Comparison of ENCODE assay signal across 15 mouse cellular contexts in genomic region chr12:84299265-84299664, GRCm38 (mm10).
"Had no signal": no experiment of that assay in that cellular context is flagged by ENCODE, and none has a peak within 500 bp of the region (broad histone marks: within the 10 kb centered on the region; RNA-seq: fewer than 3 reads in every experiment).

No protein-coding gene starts in this region.

- H3K27ac ChIP-seq: left cerebral cortex, adult 2 months; limb, embryonic 15.5 days; midbrain, embryonic 12.5 days; stomach, embryonic 15.5 days had no signal

- H3K27me3 ChIP-seq: limb, embryonic 15.5 days; megakaryocyte, embryonic 14.5 days; midbrain, embryonic 12.5 days; stomach, embryonic 15.5 days had no signal

- H3K9me3 ChIP-seq: limb, embryonic 15.5 days; megakaryocyte, embryonic 14.5 days; midbrain, embryonic 12.5 days; stomach, embryonic 15.5 days had no signal

- H3K4me3 ChIP-seq: left cerebral cortex, adult 2 months; limb, embryonic 15.5 days; megakaryocyte, embryonic 14.5 days; midbrain, embryonic 12.5 days; stomach, embryonic 15.5 days had no signal

- DNase-seq: kidney, adult 11 months; kidney, postnatal 25 days; lung, embryonic 14.5 days; lung, postnatal 10 days; lung, postnatal 4 days; retina, postnatal 1 day; thymus, adult 2 months; thymus, postnatal 25 days had no signal

- H3K4me1 ChIP-seq: limb, embryonic 15.5 days; midbrain, embryonic 12.5 days; stomach, embryonic 15.5 days had no signal

- H3K4me2 ChIP-seq: limb, embryonic 15.5 days; lung, embryonic 14.5 days; midbrain, embryonic 12.5 days; stomach, embryonic 15.5 days had no signal

- ATAC-seq: inflammation-experienced regulatory T-cells, adult 6 months; midbrain, embryonic 16.5 days had no signal

- H3K9ac ChIP-seq: limb, embryonic 15.5 days; lung, embryonic 14.5 days; midbrain, embryonic 12.5 days; stomach, embryonic 15.5 days had no signal

- H3K36me3 ChIP-seq: stomach, embryonic 15.5 days had no signal
